Mouse (Mus musculus): ENCODE data around the gene Jakmip3. TPM values are rescaled to one million over a fixed set of nuclear protein-coding genes. Genes with fewer than 3 reads are reported as not detected.

The Jakmip3 gene
- not detected in 2 replicates for total RNA-seq (2012; rRNA removed)
- not detected for polyA plus RNA-seq (2012; ENCODE audit: insufficient read depth in 1 of 2, insufficient read length in 2 of 2, low read depth in 1 of 2, low replicate concordance in 2 of 2, missing spikeins in 1 of 2)

- Histone ChIP-seq H3K27me3 (ENCODE audit: control insufficient read depth in 1 of 2, insufficient read depth in 2 of 2, low read length in 2 of 2) (no peaks in the 10 kb centered on the region), H3K36me3 (ENCODE audit: control insufficient read depth in 1 of 2, insufficient read depth in 2 of 2, low read length in 2 of 2) (no peaks in the 10 kb centered on the region), H3K9me3 (replicated peaks; ENCODE audit: insufficient read depth, low read length) (no peaks in the 10 kb centered on the region), H3K4me1 (ENCODE audit: control insufficient read depth in 1 of 2, insufficient read depth in 2 of 2, low read length in 2 of 2) (no peaks in the 10 kb centered on the region), H3K27ac (ENCODE audit: control insufficient read depth, low read depth, low read length) (no peak within 1 kb of the TSS), H3K4me3 (ENCODE audit: control insufficient read depth in 1 of 2, insufficient read depth in 1 of 2, low read depth in 2 of 2, low read length in 2 of 2) (no peak within 1 kb of the TSS), H3K9ac (ENCODE audit: control insufficient read depth, low read depth, low read length, poor library complexity, severe bottlenecking) (no peak within 1 kb of the TSS), H3K79me2 (ENCODE audit: control insufficient read depth, insufficient read depth, low read length, poor library complexity) (no peaks in the 10 kb centered on the region)
- TF ChIP-seq EP300 (IDR thresholded peaks at IDR 0.05; ENCODE audit: low read depth in 1 of 2, low read length in 2 of 2), result no peak
- no peak for TF ChIP-seq JUND (IDR thresholded peaks at IDR 0.05; ENCODE audit: low read depth, low read length)
- no peak for TF ChIP-seq MAX (IDR thresholded peaks at IDR 0.05; ENCODE audit: low read length)
- no peak for DNase-seq (ENCODE audit: low read depth, low spot score)
Observed at GRCm38 (mm10) chr7:138940612-138941461, at the start of gene Jakmip3. Gene Jakmip3, plus strand, starts transcription at chr7:138940730.

- Histone ChIP-seq H3K9me3 (replicated peaks; ENCODE audit: insufficient read depth, low read length) (no peaks in the 10 kb centered on the region), H3K4me1 (ENCODE audit: control insufficient read depth in 1 of 2, insufficient read depth in 2 of 2, low read length in 2 of 2) (no peaks in the 10 kb centered on the region; a peak in 1 of 4 replicates), H3K36me3 (ENCODE audit: control insufficient read depth in 1 of 2, insufficient read depth in 2 of 2, low read length in 2 of 2) (peaks cover 0 to 19% of the 10 kb centered on the region in 2 experiments; a peak in 2 of 4 replicates), H3K79me2 (ENCODE audit: control insufficient read depth, insufficient read depth, low read length, poor library complexity) (peaks cover 5% of the 10 kb centered on the region; the same call in 1 of the 2 replicates), H3K9ac (ENCODE audit: control insufficient read depth, low read depth, low read length, poor library complexity, severe bottlenecking) (no peak overlapping the region), H3K27me3 (ENCODE audit: control insufficient read depth in 1 of 2, insufficient read depth in 2 of 2, low read length in 2 of 2) (no peaks in the 10 kb centered on the region), H3K4me3 (ENCODE audit: control insufficient read depth in 1 of 2, insufficient read depth in 1 of 2, low read depth in 2 of 2, low read length in 2 of 2) (no peak overlapping the region), H3K27ac (ENCODE audit: control insufficient read depth, low read depth, low read length) (no peak overlapping the region)
- no peak for TF ChIP-seq USF1 (IDR thresholded peaks at IDR 0.05; ENCODE audit: low read depth, low read length)
- DNase-seq (ENCODE audit: low read depth, low spot score), result no peak
Observed at GRCm38 (mm10) chr7:138898122-138898521, 42.4 kb upstream of the Jakmip3 start.

- TF ChIP-seq MAFK (IDR thresholded peaks at IDR 0.05; ENCODE audit: borderline replicate concordance, low read depth, low read length), result no peak
- Histone ChIP-seq H3K36me3 (ENCODE audit: control insufficient read depth in 1 of 2, insufficient read depth in 2 of 2, low read length in 2 of 2) (peaks cover 0 to 16% of the 10 kb centered on the region in 2 experiments; a peak in 1 of 4 replicates), H3K27ac (ENCODE audit: control insufficient read depth, low read depth, low read length) (no peak overlapping the region), H3K9ac (ENCODE audit: control insufficient read depth, low read depth, low read length, poor library complexity, severe bottlenecking) (no peak overlapping the region), H3K27me3 (ENCODE audit: control insufficient read depth in 1 of 2, insufficient read depth in 2 of 2, low read length in 2 of 2) (no peaks in the 10 kb centered on the region), H3K4me1 (ENCODE audit: control insufficient read depth in 1 of 2, insufficient read depth in 2 of 2, low read length in 2 of 2) (no peaks in the 10 kb centered on the region; a peak in 1 of 4 replicates), H3K9me3 (replicated peaks; ENCODE audit: insufficient read depth, low read length) (no peaks in the 10 kb centered on the region), H3K4me3 (ENCODE audit: control insufficient read depth in 1 of 2, insufficient read depth in 1 of 2, low read depth in 2 of 2, low read length in 2 of 2) (no peak overlapping the region), H3K79me2 (ENCODE audit: control insufficient read depth, insufficient read depth, low read length, poor library complexity) (peaks cover 6% of the 10 kb centered on the region; the same call in 1 of the 2 replicates)
- DNase-seq (ENCODE audit: low read depth, low spot score), result no peak
Observed at GRCm38 (mm10) chr7:138898743-138899142, 41.8 kb upstream of the Jakmip3 start.

- no peaks in the 10 kb centered on the region for H3K27me3 ChIP-seq (ENCODE audit: control insufficient read depth in 1 of 2, insufficient read depth in 2 of 2, low read length in 2 of 2)
- no peak overlapping the region for H3K9ac ChIP-seq (ENCODE audit: control insufficient read depth, low read depth, low read length, poor library complexity, severe bottlenecking)
- no peaks in the 10 kb centered on the region for H3K9me3 ChIP-seq (replicated peaks; ENCODE audit: insufficient read depth, low read length)
- H3K4me1 ChIP-seq (ENCODE audit: control insufficient read depth in 1 of 2, insufficient read depth in 2 of 2, low read length in 2 of 2), result peaks cover 3 to 12% of the 10 kb centered on the region in 2 experiments
- peaks cover 16% of the 10 kb centered on the region; the same call in 1 of the 2 replicates for H3K79me2 ChIP-seq (ENCODE audit: control insufficient read depth, insufficient read depth, low read length, poor library complexity)
- H3K36me3 ChIP-seq (ENCODE audit: control insufficient read depth in 1 of 2, insufficient read depth in 2 of 2, low read length in 2 of 2), result peaks cover 8 to 10% of the 10 kb centered on the region in 2 experiments; a peak in 3 of 4 replicates
- H3K4me3 ChIP-seq (ENCODE audit: control insufficient read depth in 1 of 2, insufficient read depth in 1 of 2, low read depth in 2 of 2, low read length in 2 of 2), result no peak overlapping the region
- DNase-seq (ENCODE audit: low read depth, low spot score), result no peak
- H3K27ac ChIP-seq (ENCODE audit: control insufficient read depth, low read depth, low read length), result no peak overlapping the region
- no peak for TF ChIP-seq BHLHE40 (IDR thresholded peaks at IDR 0.05; ENCODE audit: borderline replicate concordance, low read depth, low read length)
- no peak for TF ChIP-seq MAX (IDR thresholded peaks at IDR 0.05; ENCODE audit: low read length)
- TF ChIP-seq UBTF (IDR thresholded peaks at IDR 0.05; ENCODE audit: borderline replicate concordance, insufficient read depth, low read depth, low read length), result no peak
- no peak for TF ChIP-seq GATA1 (IDR thresholded peaks at IDR 0.05; ENCODE audit: low read depth, low read length)
- no peak for TF ChIP-seq CTCF (IDR thresholded peaks at IDR 0.05 in 2 of 3, conservative IDR thresholded peaks at IDR 0.05 in 1 of 3; ENCODE audit: control insufficient read depth in 1 of 3, insufficient read depth in 1 of 3, low read depth in 2 of 3, low read length in 3 of 3, poor library complexity in 1 of 3, severe bottlenecking in 1 of 3)
- TF ChIP-seq TBP (IDR thresholded peaks at IDR 0.05; ENCODE audit: low read depth, low read length), result no peak
- TF ChIP-seq MXI1 (IDR thresholded peaks at IDR 0.05; ENCODE audit: low read depth, low read length), result no peak
- TF ChIP-seq CHD1 (IDR thresholded peaks at IDR 0.05; ENCODE audit: low read depth, low read length), result no peak
- no peak for TF ChIP-seq CHD2 (IDR thresholded peaks at IDR 0.05; ENCODE audit: low read length)
- no peak for TF ChIP-seq ELF1 (IDR thresholded peaks at IDR 0.05; ENCODE audit: low read depth, low read length)
- TF ChIP-seq GABPA (IDR thresholded peaks at IDR 0.05; ENCODE audit: low read depth, low read length), result no peak
- TF ChIP-seq USF1 (IDR thresholded peaks at IDR 0.05; ENCODE audit: low read depth, low read length), result no peak
- TF ChIP-seq MAZ (IDR thresholded peaks at IDR 0.05; ENCODE audit: low read depth, low read length), result no peak
- no peak for TF ChIP-seq E2F4 (IDR thresholded peaks at IDR 0.05; ENCODE audit: borderline replicate concordance, low read depth, low read length)
Observed at GRCm38 (mm10) chr7:138903886-138904435, 36.6 kb upstream of the Jakmip3 start.

Measured in MEL (cell line).